Mouse (Mus musculus): ENCODE results near the gene Cga.
"Not testable (repeated sequence)": the region's sequence is repeated elsewhere in the genome, so short reads cannot be mapped to it uniquely, and the experiment has no call there.

The Cga gene

GRCm38 (mm10) chr4:34889812-34890185, 3.8 kb upstream of the Cga start:
- DNase-seq, result no peak

DNA sequence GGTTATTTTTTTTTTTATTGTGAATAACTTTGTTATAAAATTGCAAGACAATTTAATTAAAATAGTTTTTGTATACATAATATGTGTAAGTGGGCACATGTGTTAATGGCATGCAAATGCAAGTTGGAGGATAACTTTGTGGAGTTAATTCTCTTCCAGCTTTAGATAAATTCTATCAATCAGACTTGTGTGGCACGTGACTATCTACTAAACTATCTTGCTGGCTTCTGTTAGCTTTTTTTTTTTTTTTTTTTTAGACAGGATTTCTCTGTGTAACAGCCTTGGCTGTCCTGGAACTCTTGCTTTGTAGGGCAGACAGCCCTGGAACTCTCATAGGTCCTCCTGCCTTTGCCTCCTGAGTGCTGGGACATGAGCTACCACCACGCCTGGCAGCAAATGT, 4.9 kb downstream of the Cga start:
- DNase-seq, result no peak

DNA sequence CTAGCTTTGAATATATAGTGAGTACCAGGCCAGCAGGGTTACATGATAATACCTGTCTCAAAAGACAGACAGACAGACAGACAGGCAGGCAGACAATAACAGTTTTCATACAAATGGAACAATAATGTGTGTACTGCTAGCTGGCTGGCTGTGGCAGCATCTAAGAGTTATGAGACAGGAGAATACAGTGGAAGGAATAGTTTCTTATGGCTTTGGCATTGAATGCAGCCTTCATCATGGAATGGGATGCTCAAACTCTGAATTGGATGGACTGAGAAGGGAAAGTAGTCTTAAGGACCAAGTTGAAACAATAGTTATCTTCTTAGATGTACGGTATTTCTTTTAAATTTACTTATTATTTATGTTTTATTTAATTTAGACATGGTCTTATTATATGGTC, 5.7 kb downstream of the Cga start:
- no peak for DNase-seq

DNA sequence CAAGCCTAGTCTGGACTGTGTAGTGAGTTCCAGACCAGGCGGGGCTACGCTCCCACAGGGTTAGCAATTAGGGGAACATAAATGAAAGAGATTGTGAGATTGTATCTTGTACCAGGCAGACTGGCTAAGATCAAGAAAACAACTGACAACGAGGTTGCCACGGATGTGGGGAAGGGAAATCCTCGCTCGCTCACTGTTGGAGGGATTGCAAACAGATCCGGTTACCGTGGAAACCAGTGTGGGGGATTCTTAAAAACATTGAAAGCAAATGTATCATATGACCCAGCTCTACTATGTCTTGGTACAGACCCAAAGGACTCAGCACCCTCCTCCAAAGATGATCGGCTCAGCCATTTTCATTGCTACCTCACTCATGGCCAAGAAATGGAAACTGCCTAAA, 6.6 kb downstream of the Cga start:
- DNase-seq, result no peak

GRCm38 (mm10) chr4:34901166-34901565, 7.6 kb downstream of the Cga start:
- no peak for DNase-seq

- DNase-seq, result not testable (repeated sequence)
Observed at GRCm38 (mm10) chr4:34901582-34901981, 8.0 kb downstream of the Cga start.

DNA sequence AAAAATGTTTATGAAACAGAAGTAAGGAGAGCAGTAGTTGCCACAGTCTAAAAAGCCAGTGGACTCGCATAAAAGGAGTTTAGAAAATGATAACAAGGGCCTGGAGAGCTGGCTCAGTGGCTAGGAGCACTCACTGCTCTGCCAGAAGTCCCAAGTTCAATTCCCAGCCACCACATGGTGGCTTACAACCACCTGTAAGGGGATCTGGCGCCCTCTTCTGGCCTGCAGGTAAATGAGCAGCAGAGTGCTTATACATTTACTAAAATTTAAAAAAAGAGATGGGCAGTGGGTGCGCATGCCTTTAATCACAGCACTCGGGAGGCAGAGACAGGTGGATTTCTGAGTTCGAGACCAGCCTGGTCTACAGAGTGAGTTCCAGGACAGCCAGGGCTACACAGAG, 11.8 kb downstream of the Cga start:
- DNase-seq, result no peak

GRCm38 (mm10) chr4:34906151-34906550, 12.6 kb downstream of the Cga start:
- no peak for DNase-seq

DNA sequence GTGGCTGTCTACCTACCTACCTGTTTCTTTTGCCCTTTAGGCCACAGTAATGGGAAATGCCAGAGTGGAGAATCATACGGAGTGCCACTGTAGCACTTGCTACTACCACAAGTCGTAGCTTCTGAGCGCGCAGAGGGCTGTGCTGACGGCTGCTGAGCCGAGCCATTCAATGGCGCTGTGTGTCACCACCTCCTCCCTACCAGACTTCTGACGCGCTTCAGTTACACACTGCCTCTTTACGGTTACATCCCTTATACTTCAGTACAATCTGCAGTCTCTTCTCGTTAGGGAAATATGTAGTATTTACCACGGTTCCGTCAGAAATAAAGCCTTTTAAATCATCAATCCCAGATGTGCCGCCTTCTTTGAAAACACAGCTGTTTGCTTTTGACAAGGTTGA, 13.4 kb downstream of the Cga start:
- DNase-seq, result no peak

DNA sequence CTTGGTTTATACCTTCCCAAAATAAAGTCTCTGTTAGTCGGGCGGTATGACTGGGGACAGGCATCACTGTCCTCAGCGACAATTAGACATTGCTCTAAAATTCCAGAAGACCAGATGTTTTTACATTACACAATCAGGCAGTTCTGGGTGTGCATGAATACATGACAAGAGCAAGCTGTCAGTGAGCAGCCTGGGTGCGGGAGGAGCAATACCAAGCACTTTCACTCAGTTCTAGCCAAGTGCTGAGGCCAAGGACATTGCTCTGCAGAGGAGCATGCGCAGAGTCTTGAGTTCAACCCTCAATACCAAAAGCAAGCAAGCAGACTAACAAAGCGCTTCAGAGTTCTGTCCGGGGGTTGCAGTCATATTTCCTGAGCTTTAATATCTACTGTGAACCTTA, 14.5 kb downstream of the Cga start:
- no peak for DNase-seq

DNA sequence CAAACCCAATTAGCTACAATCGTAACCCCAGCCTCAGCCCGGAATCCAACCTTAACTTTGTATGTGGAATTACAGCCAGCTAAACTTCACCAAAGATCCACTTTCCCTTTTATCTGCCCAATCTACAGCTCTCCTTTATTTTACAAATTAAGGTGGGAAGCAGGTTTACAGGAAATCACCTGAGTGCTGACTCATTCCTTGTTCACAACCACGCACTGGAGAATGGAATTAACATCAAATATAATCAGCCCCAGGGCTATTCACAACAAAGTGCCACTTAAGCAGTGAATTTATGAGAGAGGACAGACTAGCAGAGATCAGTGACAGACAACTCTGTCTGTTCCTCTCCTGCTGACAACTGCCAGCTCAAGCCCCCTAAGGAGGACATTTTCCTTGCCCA, 17.8 kb downstream of the Cga start:
- no peak for DNase-seq

DNA sequence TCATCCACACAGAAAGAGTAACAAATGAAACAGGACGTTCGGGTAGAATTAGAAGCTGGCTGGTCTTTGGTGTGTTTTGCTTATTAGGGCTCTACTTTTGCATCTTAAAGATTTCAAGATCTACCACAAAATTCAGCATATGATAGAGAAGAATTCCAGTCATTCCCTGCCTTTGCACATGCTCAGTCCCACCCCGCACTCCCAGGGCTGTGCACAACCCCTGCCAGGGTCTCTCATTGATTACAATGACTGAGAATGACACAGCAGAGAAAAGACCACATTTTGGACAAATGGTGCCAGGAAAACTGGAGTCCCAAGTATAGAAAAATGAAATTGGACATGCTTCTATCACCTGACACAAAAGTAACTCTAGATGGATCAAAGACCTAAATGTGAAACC, 18.6 kb downstream of the Cga start:
- no peak for DNase-seq

- DNase-seq, result no peak
Observed at GRCm38 (mm10) chr4:34917400-34917799, 23.8 kb downstream of the Cga start.

GRCm38 (mm10) chr4:34922177-34922870, 28.7 kb downstream of the Cga start:
- DNase-seq, result no peak

GRCm38 (mm10) chr4:34928386-34928785, 34.8 kb downstream of the Cga start:
- not testable (repeated sequence) for DNase-seq

GRCm38 (mm10) chr4:34941046-34941445, 47.5 kb downstream of the Cga start:
- DNase-seq, result no peak

DNA sequence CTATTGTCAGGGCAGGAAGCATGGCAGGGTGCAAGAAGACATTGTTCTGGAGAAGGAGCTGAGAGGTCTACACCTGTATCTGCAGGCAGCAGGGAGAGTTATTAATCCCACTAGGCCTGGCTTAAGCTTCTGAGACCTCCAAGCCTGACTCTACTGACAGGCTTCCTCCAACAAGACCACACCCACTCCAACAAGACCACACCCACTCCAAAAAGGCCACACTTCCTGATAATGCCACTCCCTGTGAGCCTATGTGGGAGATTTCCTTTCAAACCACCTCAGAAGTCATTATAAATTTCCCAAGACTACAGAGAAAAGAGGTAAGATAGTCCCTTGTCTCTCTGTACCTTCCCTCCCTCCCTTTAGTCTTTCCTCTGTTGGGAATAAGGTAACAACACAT, 53.6 kb downstream of the Cga start:
- DNase-seq, result no peak

DNA sequence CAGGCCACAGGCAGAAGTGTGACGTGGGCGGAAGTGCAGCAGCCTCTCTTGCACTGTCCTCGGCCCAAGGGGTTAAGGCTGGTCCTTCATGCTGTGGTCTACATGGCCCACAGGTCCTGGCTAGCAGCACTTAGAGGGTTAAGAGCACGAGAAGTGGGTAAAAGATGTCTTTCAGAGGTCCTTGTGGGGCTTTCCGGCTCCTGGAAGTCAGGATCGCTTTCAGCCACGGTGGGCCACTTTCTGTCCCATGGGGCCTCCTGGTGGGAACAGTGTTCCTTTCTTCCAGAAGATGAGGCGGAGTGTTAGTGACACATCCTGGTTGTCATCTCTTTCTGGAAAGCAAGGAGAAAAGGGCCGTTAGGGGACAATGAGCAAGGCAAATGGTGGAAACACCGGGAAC, 60.1 kb downstream of the Cga start:
- no peak for DNase-seq

All from thymus, adult 18-20 months (tissue).